Mouse (Mus musculus) forebrain, embryonic 15.5 days (tissue): Measurements from ENCODE around the gene Tmc6. TPM values are rescaled to one million over a fixed set of nuclear protein-coding genes. Genes with fewer than 3 reads are reported as not detected.

Source experiments
- ATAC-seq: fragments of 200-750 bp; cut with Nextera tagmentation; replicated peaks from 2 replicates; pipeline ENCODE4 v1.8.0; 2017; ENCODE audit warnings: mild to moderate bottlenecking, moderate TSS enrichment, moderate library complexity
- H3K27ac ChIP-seq: fragments of 300-500 bp; sonication (generic); replicated peaks from 2 replicates; pipeline ENCODE4 v1.5.1; 2015; ENCODE audit warnings: mild to moderate bottlenecking, inconsistent platforms
- H3K27me3 ChIP-seq: fragments of 300-500 bp; sonication (generic); 2 replicates; pipeline ENCODE4 v1.6.1; 2015; ENCODE audit warnings: inconsistent platforms
- H3K36me3 ChIP-seq: fragments of 300-500 bp; sonication (generic); 2 replicates; pipeline ENCODE4 v1.6.1; 2015; ENCODE audit warnings: mild to moderate bottlenecking, inconsistent platforms
- H3K4me1 ChIP-seq: fragments of 300-500 bp; sonication (generic); 2 replicates; pipeline ENCODE4 v1.6.1; 2015; ENCODE audit warnings: inconsistent platforms
- H3K4me2 ChIP-seq: fragments of 300-500 bp; sonication (generic); replicated peaks from 2 replicates; pipeline ENCODE4 v1.6.1; 2015; ENCODE audit warnings: mild to moderate bottlenecking, inconsistent platforms
- H3K4me3 ChIP-seq: fragments of 300-500 bp; sonication (generic); 2 replicates; pipeline ENCODE4 v1.5.1; 2015; ENCODE audit warnings: mild to moderate bottlenecking, inconsistent platforms
- H3K9ac ChIP-seq: fragments of 300-500 bp; sonication (generic); replicated peaks from 2 replicates; pipeline ENCODE4 v1.6.1; 2015; ENCODE audit warnings: mild to moderate bottlenecking, inconsistent platforms
- H3K9me3 ChIP-seq: fragments of 300-500 bp; sonication (generic); 2 replicates; pipeline ENCODE4 v1.6.1; 2016; ENCODE audit warnings: inconsistent platforms
- WGBS: fragments of 180-500 bp; shearing (Covaris S2); methylation state at CpG from one replicate; pipeline ENCODE4 v1.1.7; 2015; ENCODE audit warnings: mixed read lengths; 5-methylcytosine and 5-hydroxymethylcytosine counted together
- polyA plus RNA-seq: library from polyadenylated mRNA; unstranded; fragments of >200 nt; fragmentation: Nextera tagmentation; extraction: Ambion mirVana; gene quantifications from 2 replicates; pipeline ENCODE4 v1.2.1, GENCODE M21; 2015

Tmc6 gene
- polyA plus RNA-seq, 1 experiment from 2014 or later: 2.6 TPM

- H3K36me3 ChIP-seq: no peaks in the 10 kb centered on the region
- no peak for ATAC-seq
- WGBS: 96% methylated on average over 11 of the region's 11 CpGs
- H3K27ac ChIP-seq: no peak overlapping the region
- peaks cover 32% of the 10 kb centered on the region for H3K27me3 ChIP-seq
- H3K4me2 ChIP-seq: no peak overlapping the region
- H3K9ac ChIP-seq: no peak overlapping the region
- peaks cover 26% of the 10 kb centered on the region for H3K4me1 ChIP-seq
- no peak overlapping the region for H3K4me3 ChIP-seq
- H3K9me3 ChIP-seq: no peaks in the 10 kb centered on the region
Observed at GRCm38 (mm10) chr11:117778031-117778430, 4.0 kb downstream of the Tmc6 start.

DNA sequence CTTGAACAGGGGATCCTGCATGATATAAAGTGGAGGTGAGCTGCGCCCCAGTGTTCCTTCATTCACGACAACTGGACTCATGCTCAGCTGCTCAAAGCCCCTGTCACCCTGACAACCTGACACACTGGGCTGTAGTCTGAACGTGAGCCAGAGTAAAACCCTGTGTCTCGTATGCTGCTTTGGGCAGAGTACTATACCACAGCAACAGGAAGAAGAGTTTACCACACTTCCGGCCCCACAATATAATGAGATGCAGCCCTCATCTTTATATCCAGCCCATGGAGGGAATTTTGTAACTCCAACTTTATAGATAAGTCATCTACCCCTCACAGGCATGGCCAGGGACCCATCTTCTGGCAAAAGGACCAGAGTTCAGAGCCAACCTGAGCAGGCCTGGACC is 4.9 kb downstream of the Tmc6 start:
- Histone ChIP-seq H3K4me3 (no peak overlapping the region), H3K27me3 (peaks cover 28% of the 10 kb centered on the region), H3K9ac (no peak overlapping the region), H3K4me1 (peaks cover 21% of the 10 kb centered on the region), H3K36me3 (no peaks in the 10 kb centered on the region), H3K27ac (no peak overlapping the region), H3K4me2 (no peak overlapping the region), H3K9me3 (no peaks in the 10 kb centered on the region)
- 85% methylated on average over 5 of the region's 5 CpGs for WGBS
- ATAC-seq: no peak

- Histone ChIP-seq H3K4me2 (no peak overlapping the region), H3K4me1 (peaks cover 20% of the 10 kb centered on the region), H3K27ac (no peak overlapping the region), H3K9me3 (no peaks in the 10 kb centered on the region), H3K36me3 (no peaks in the 10 kb centered on the region), H3K27me3 (peaks cover 19% of the 10 kb centered on the region), H3K9ac (no peak overlapping the region), H3K4me3 (no peak overlapping the region)
- 92% methylated on average over 14 of the region's 14 CpGs for WGBS
- no peak for ATAC-seq
Observed at GRCm38 (mm10) chr11:117776085-117776792, 5.8 kb downstream of the Tmc6 start.

DNA sequence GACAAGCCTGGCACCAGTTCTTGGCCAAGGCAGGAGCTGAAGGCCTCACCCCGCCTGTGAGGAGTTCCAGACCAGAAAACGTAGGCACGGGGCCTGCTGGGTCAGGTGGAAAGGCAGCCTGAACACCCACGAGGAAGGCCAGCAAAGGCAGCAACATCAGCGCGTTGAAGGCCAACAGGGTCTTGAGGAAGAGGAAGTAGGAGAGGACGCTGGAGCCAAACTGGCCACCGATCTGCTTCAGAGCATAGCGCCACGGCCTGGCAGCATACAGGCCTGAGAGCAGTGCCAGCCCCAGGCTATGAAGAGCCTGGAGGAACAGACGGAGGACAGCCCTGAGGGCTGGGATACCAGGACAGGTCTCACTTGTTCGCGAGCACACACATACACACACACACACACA is 6.5 kb downstream of the Tmc6 start:
- no peak overlapping the region for H3K9ac ChIP-seq
- no peak overlapping the region for H3K4me2 ChIP-seq
- H3K9me3 ChIP-seq: no peaks in the 10 kb centered on the region
- ATAC-seq: no peak
- no peak overlapping the region for H3K27ac ChIP-seq
- H3K36me3 ChIP-seq: no peaks in the 10 kb centered on the region
- 89% methylated on average over 13 of the region's 13 CpGs for WGBS
- no peak overlapping the region for H3K4me3 ChIP-seq
- peaks cover 12% of the 10 kb centered on the region for H3K27me3 ChIP-seq
- peaks cover 13% of the 10 kb centered on the region for H3K4me1 ChIP-seq

DNA sequence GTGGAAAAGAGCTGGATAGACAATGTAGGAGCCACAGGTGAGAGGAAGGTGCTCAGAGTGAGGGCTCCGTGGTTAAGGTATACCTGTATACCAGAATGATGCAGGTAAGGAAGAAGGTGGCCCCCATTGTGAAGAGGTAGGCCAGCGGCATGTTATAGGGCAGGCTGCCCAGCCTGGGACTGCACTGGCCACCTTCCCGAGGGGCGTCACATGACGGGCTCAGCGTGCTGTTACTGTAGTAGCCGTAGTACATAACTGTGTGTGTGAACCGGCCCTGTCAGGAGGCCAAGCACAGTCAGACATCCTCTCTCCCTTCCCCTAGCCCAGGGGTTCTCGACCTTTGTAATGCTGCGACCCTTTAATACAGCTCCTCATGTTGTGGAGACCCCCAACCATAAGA is 7.1 kb downstream of the Tmc6 start:
- Histone ChIP-seq H3K36me3 (no peaks in the 10 kb centered on the region), H3K27ac (no peak overlapping the region), H3K9ac (no peak overlapping the region), H3K4me3 (no peak overlapping the region), H3K9me3 (no peaks in the 10 kb centered on the region), H3K4me2 (no peak overlapping the region), H3K4me1 (peaks cover 10% of the 10 kb centered on the region), H3K27me3 (peaks cover 6% of the 10 kb centered on the region; the same call in 1 of the 2 replicates)
- 90% methylated on average over 10 of the region's 10 CpGs for WGBS
- no peak for ATAC-seq

- 92% methylated on average over 7 of the region's 7 CpGs for WGBS
- H3K27me3 ChIP-seq: no peaks in the 10 kb centered on the region
- H3K4me1 ChIP-seq: 0 out of 2 replicates have a peak, but pooled peaks cover 9% of the 10 kb centered on the region
- no peak overlapping the region for H3K4me3 ChIP-seq
- no peak overlapping the region for H3K27ac ChIP-seq
- no peaks in the 10 kb centered on the region for H3K9me3 ChIP-seq
- H3K9ac ChIP-seq: no peak overlapping the region
- ATAC-seq: no peak
- no peak overlapping the region for H3K4me2 ChIP-seq
- H3K36me3 ChIP-seq: no peaks in the 10 kb centered on the region
Observed at GRCm38 (mm10) chr11:117772352-117772751, 9.6 kb downstream of the Tmc6 start.

DNA sequence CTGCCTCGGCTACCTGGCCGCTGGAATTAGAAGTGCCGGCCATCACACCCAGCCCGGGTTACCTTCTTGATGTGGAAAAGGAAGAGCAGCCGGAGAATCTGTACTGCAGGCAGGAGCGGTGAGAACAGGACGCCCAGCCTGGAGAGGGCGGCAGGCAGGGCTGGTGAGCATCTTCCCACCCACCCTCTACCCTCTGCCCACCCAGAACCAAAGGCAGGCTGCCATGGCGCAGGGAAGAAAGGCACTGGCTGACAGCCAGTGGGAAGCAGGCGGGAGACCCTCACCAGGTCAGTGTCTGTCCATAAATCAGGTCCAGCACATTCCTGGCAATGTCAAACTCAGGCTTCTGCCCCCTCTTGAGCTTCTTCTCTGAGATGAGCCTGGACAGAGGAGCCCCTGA is 11.6 kb downstream of the Tmc6 start:
- ATAC-seq: no peak
- 88% methylated on average over 10 of the region's 10 CpGs for WGBS

GRCm38 (mm10) chr11:117769683-117770047 is 12.3 kb downstream of the Tmc6 start:
- Histone ChIP-seq H3K4me3 (no peak overlapping the region), H3K36me3 (peaks cover 7% of the 10 kb centered on the region), H3K9me3 (no peaks in the 10 kb centered on the region), H3K4me2 (no peak overlapping the region), H3K27ac (no peak overlapping the region), H3K4me1 (0 out of 2 replicates have a peak, but pooled peaks cover 9% of the 10 kb centered on the region), H3K27me3 (no peaks in the 10 kb centered on the region), H3K9ac (no peak overlapping the region)
- 47% methylated on average over 7 of the region's 7 CpGs for WGBS
- no peak for ATAC-seq

More for the DNA sequence above, 11.6 kb downstream of the Tmc6 start:
- Histone ChIP-seq H3K4me3 (no peak overlapping the region), H3K27me3 (no peaks in the 10 kb centered on the region), H3K9ac (no peak overlapping the region), H3K9me3 (no peaks in the 10 kb centered on the region), H3K4me1 (0 out of 2 replicates have a peak, but pooled peaks cover 9% of the 10 kb centered on the region), H3K36me3 (peaks cover 3% of the 10 kb centered on the region; the same call in 1 of the 2 replicates), H3K4me2 (no peak overlapping the region), H3K27ac (no peak overlapping the region)

DNA sequence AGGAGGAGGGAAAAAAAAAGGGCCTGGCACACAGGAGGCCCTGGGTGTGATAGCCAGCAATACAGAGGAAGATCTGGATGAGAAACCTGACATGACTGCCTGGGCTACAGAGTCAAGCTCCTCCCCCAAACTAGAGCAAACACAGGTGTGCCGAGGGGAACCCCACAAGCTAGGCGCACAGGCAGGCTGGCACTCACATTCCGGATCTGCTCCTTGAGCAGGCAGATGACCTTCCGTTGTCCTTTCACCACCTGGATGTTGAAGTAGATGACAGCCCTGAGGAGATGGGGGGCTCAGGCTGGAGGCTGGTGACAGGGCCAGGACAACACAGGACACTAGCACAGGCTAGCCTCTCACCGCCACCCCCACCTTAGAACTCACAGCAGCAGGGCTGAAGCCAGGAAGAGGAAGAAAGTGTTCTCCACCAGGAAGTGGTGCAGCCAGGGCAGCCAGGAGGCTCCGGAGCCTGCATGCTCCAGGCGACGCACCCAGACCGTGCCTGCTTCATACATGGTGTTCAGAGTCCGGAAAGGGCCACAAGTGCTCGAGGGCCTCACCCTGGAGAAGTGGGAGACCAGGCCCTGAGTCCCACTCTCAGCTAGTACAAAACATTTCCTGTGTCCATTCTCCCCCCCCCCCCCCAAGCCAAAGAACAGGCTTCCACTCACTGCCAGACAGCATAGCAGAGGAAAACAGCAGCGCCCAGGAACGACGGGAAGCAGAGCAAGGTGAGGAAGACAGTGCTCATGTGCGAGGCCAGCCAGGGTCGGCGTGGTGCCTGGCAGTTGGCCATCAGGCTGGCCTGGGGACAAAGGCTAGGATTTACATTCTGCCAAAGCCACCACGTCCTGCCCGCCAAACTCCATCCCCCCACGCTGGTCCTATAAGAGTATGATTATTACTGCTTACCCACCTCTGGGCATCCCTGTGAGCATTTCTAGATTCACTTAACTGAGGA is 13.0 kb downstream of the Tmc6 start:
- Histone ChIP-seq H3K27ac (no peak overlapping the region), H3K27me3 (no peaks in the 10 kb centered on the region), H3K9ac (no peak overlapping the region), H3K36me3 (peaks cover 13% of the 10 kb centered on the region), H3K4me1 (0 out of 2 replicates have a peak, but pooled peaks cover 9% of the 10 kb centered on the region), H3K9me3 (no peaks in the 10 kb centered on the region), H3K4me2 (no peak overlapping the region), H3K4me3 (no peak overlapping the region)
- ATAC-seq: no peak
- 69% methylated on average over 20 of the region's 20 CpGs for WGBS

GRCm38 (mm10) chr11:117766275-117766674 is 15.7 kb downstream of the Tmc6 start:
- WGBS: 85% methylated on average over 3 of the region's 3 CpGs
- Histone ChIP-seq H3K4me2 (no peak overlapping the region), H3K4me1 (0 out of 2 replicates have a peak, but pooled peaks cover 9% of the 10 kb centered on the region), H3K27me3 (no peaks in the 10 kb centered on the region), H3K4me3 (no peak overlapping the region), H3K9me3 (no peaks in the 10 kb centered on the region), H3K36me3 (peaks cover 33% of the 10 kb centered on the region), H3K9ac (no peak overlapping the region), H3K27ac (no peak overlapping the region)
- no peak for ATAC-seq

- no peak overlapping the region for H3K9ac ChIP-seq
- peaks cover 43% of the 10 kb centered on the region for H3K36me3 ChIP-seq
- no peak overlapping the region for H3K4me2 ChIP-seq
- H3K9me3 ChIP-seq: no peaks in the 10 kb centered on the region
- H3K27ac ChIP-seq: no peak overlapping the region
- H3K4me3 ChIP-seq: no peak overlapping the region
- 0 out of 2 replicates have a peak, but pooled peaks have one; percentile 15 for ATAC-seq
- 0 out of 2 replicates have a peak, but pooled peaks cover 9% of the 10 kb centered on the region for H3K4me1 ChIP-seq
- WGBS: 88% methylated on average over 5 of the region's 5 CpGs
- H3K27me3 ChIP-seq: no peaks in the 10 kb centered on the region
Observed at GRCm38 (mm10) chr11:117765361-117765760, 16.6 kb downstream of the Tmc6 start.

DNA sequence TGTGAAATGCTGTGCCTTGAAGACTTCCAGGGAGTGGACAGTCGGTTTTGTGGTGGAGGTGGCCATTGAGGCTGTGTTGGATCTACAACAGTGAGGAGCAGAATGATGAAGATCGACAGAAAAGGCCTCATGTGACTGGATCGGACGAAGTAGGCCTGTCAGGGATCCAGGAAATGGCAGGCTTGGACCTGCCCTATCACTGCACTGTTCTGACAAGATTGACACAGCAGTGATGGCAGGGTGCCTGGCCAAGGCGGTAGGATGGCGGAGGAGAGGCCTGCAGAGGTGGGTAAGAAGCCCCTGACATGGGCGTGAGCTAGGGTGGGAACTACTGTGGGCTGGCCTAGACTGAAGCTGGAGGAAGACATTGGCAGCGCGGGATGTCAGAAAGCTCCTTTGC is 17.7 kb downstream of the Tmc6 start:
- Histone ChIP-seq H3K4me2 (no peak overlapping the region), H3K27ac (no peak overlapping the region), H3K9ac (no peak overlapping the region), H3K4me1 (no peaks in the 10 kb centered on the region), H3K9me3 (no peaks in the 10 kb centered on the region), H3K4me3 (no peak overlapping the region), H3K36me3 (peaks cover 52% of the 10 kb centered on the region), H3K27me3 (no peaks in the 10 kb centered on the region)
- ATAC-seq: no peak
- 88% methylated on average over 9 of the region's 9 CpGs for WGBS
